Mouse (Mus musculus) forebrain, embryonic 14.5 days (tissue): ENCODE results near the gene Tfap2b. TPM values are rescaled to one million over a fixed set of nuclear protein-coding genes. Genes with fewer than 3 reads are reported as not detected.

Experiments
- polyA plus RNA-seq: library from polyadenylated mRNA; unstranded; fragments of >200 nt; fragmentation: Nextera tagmentation; extraction: Ambion mirVana; gene quantifications from 2 replicates; pipeline ENCODE4 v1.2.1, GENCODE M21; 2014

The Tfap2b gene
- polyA plus RNA-seq, 1 experiment from 2014 or later, result 0.60 TPM

Other genes starting within 250 kb of the Tfap2b start
- 9.6 and 12.9 TPM in 2 replicates for gene Tfap2d, start 105.9 kb upstream of the Tfap2b start, polyA plus RNA-seq